Mouse (Mus musculus) ES-Bruce4 (cell line): ENCODE data around the gene Gm28048. TPM values are rescaled to one million over a fixed set of nuclear protein-coding genes. Genes with fewer than 3 reads are reported as not detected.

Experiments used
- H3K27ac ChIP-seq: 2 replicates; pipeline ENCODE4 v1.5.1; 2012; ENCODE audit warnings: low read length, inconsistent platforms; ENCODE audit not compliant: insufficient read depth
- H3K27me3 ChIP-seq: 2 replicates; pipeline ENCODE4 v1.6.1; 2012; ENCODE audit warnings: mild to moderate bottlenecking, low read length, inconsistent platforms; ENCODE audit not compliant: control insufficient read depth, poor library complexity, insufficient read depth, severe bottlenecking
- H3K36me3 ChIP-seq: 2 replicates; pipeline ENCODE4 v1.6.1; 2012; ENCODE audit warnings: inconsistent platforms, mild to moderate bottlenecking, low read length, moderate library complexity; ENCODE audit not compliant: control insufficient read depth, poor library complexity, insufficient read depth, severe bottlenecking
- H3K4me1 ChIP-seq: one replicate; pipeline ENCODE4 v1.8.1; 2011; ENCODE audit warnings: low read length; ENCODE audit not compliant: control insufficient read depth, insufficient read depth
- H3K4me3 ChIP-seq: 2 replicates; pipeline ENCODE4 v1.5.1; 2011; ENCODE audit warnings: low read depth, mild to moderate bottlenecking, low read length
- H3K9ac ChIP-seq: 2 replicates; pipeline ENCODE4 v1.6.1; 2012; ENCODE audit warnings: low read depth, mild to moderate bottlenecking, inconsistent platforms; ENCODE audit not compliant: poor library complexity, severe bottlenecking
- H3K9me3 ChIP-seq: replicated peaks from 2 replicates; pipeline ENCODE4 v1.6.1; 2012; ENCODE audit warnings: mild to moderate bottlenecking, low read length, inconsistent platforms; ENCODE audit not compliant: control insufficient read depth, poor library complexity, insufficient read depth, severe bottlenecking
- CTCF ChIP-seq: IDR thresholded peaks from one replicate; pipeline ENCODE4 v1.8.1; 2011; ENCODE audit warnings: low read depth, low read length
- EP300 ChIP-seq: IDR thresholded peaks from 2 replicates; pipeline ENCODE4 v1.6.1; 2011; ENCODE audit warnings: low read depth, low read length; ENCODE audit not compliant: insufficient read depth
- POLR2A ChIP-seq: IDR thresholded peaks from one replicate; pipeline ENCODE4 v1.8.1; 2011; ENCODE audit warnings: low read length; ENCODE audit not compliant: insufficient read depth
- polyA plus RNA-seq: library from polyadenylated mRNA; stranded (reverse); fragments of >200 nt; gene quantifications from 2 replicates; pipeline ENCODE4 v1.2.4, GENCODE M21; 2011; ENCODE audit warnings: low read depth; ENCODE audit not compliant: missing spikeins, insufficient read depth, insufficient read length

Gm28048 gene
- polyA plus RNA-seq, 1 experiment, result 33.6 TPM

DNA sequence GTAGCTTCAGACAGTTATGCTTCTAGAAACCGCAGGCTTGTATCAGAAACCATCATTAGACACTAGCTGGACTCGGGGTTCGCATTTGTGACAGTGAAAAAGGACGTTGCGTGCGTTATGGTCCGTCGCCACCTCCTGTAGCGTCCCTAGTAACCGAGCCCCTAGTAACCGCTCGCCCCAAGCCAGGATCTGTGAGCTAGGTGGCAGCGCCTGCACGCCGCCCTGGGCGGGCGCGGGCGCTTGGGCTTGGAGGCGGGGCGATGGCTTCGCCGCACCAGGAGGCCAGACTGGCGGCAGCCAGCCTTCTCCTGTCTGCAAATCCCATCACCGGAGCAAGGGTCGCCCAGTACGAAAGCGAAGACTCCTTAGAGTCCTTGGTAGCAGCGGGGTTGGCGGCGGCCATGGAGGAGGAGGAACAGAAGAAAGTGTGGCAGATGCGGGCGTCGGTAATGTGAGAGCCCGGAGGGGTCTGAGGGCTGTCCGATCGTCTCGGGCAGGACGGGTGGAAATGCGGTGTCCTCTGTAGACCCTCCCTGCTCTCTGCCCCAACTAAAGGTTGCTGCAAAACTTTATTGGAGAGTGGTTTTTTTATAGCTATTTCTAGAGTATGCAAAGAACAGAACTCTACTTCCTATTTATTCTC, 26.4 kb upstream of the Gm28048 start:
- TF ChIP-seq POLR2A (no peak), CTCF (no peak), EP300 (0 out of 2 replicates have a peak, but pooled peaks have one; percentile 15)
- H3K27ac ChIP-seq, result peak overlapping the region; percentile 66
- H3K4me3 ChIP-seq, result peak overlapping the region; percentile 75
- H3K27me3 ChIP-seq, result no peaks in the 10 kb centered on the region
- H3K36me3 ChIP-seq, result peaks cover 24% of the 10 kb centered on the region
- H3K9me3 ChIP-seq, result no peaks in the 10 kb centered on the region
- H3K9ac ChIP-seq, result peak overlapping the region; percentile 71
- H3K4me1 ChIP-seq, result no peaks in the 10 kb centered on the region

DNA sequence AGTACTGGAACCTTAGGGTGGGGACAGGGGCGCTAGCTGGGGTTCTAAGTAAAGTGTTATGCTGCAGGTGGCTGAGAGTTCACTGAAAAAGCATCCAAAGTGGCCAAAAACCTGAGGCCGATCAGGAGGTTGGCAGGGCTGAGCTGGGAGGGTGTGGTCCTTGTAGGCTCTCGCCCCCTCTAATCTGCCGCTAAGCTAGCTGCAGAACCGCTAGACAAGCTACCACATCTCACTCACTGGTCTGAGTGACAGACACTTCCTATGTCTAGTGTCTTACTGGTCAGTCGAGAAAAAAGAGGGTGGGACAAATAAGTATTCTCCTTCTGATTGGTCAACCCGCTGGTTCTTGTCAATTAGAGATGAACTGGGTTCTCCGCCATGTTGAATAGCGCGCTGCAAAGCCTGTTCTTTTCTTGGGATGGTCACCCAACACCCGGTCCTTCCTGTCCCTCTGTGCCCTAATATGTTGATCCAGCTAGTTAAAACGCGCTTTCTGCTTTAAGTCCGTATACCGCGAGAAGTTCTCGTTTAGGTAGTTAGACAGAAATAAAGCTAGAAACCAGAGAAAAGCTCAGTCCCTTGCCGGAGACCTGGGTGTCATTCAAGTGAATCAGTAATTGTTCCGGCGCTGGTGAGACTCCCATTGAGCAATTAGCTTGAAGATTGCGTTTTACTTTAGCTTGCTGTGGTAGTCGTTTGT, 25.7 kb upstream of the Gm28048 start, which contains the start of gene Fam161a:
Gene Fam161a (plus strand): TSS at position 51 of the 700 bp plus-strand sequence.
- H3K27me3 ChIP-seq, result no peaks in the 10 kb centered on the region
- H3K9ac ChIP-seq, result peak within 1 kb of the TSS; percentile 71
- H3K4me3 ChIP-seq, result peak within 1 kb of the TSS; percentile 75
- peak within 1 kb of the TSS; percentile 73 for H3K27ac ChIP-seq
- TF ChIP-seq CTCF (no peak), POLR2A (no peak)
- no peaks in the 10 kb centered on the region for H3K9me3 ChIP-seq
- peaks cover 29% of the 10 kb centered on the region for H3K36me3 ChIP-seq
- no peaks in the 10 kb centered on the region for H3K4me1 ChIP-seq

DNA sequence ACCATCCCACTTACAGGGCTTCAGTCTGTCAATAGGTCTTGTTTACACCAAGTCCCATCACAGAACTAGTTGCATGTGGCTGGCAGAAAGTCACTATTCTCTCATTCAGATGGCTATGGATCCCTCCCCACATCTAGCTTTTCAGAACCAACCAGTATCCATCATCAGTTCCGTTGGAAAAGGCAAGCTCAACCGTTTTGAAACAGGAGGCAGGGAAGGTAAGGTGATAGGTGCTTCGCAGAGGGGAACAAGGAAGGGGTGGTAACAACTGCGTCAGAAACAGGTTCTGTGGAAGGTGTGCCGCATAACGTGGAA, 25.2 kb upstream of the Gm28048 start:
- Histone ChIP-seq H3K36me3 (peaks cover 34% of the 10 kb centered on the region), H3K4me3 (peak overlapping the region; percentile 72), H3K4me1 (no peaks in the 10 kb centered on the region), H3K27me3 (no peaks in the 10 kb centered on the region), H3K9me3 (no peaks in the 10 kb centered on the region), H3K9ac (no peak overlapping the region), H3K27ac (peak overlapping the region; percentile 73; the same call in 1 of the 2 replicates)
- no peak for TF ChIP-seq EP300
- TF ChIP-seq CTCF, result no peak
- TF ChIP-seq POLR2A, result no peak

DNA sequence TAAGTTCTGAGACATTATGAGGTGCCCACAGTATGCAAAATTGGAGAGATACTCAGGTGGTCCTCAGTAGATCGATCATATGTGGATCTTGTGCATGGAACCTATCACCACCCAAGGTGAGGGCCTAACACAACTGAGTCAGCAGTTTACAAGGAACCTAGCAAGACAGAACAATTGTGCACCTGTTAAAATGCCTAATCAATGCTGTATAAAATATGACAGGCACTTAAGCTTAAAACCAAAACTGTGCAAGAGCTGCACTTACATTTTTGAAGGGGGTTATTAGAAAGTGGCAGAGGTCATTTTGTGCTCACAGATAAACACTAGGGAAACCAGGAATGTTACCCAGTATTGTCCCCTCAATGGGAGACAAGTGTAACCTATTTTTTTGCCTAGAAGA, 23.4 kb upstream of the Gm28048 start:
- Histone ChIP-seq H3K4me3 (no peak overlapping the region), H3K9ac (no peak overlapping the region), H3K27ac (no peak overlapping the region; the same call in 1 of the 2 replicates), H3K36me3 (peaks cover 53% of the 10 kb centered on the region), H3K27me3 (no peaks in the 10 kb centered on the region), H3K4me1 (no peaks in the 10 kb centered on the region), H3K9me3 (no peaks in the 10 kb centered on the region)
- TF ChIP-seq EP300 (no peak), POLR2A (no peak), CTCF (no peak)

DNA sequence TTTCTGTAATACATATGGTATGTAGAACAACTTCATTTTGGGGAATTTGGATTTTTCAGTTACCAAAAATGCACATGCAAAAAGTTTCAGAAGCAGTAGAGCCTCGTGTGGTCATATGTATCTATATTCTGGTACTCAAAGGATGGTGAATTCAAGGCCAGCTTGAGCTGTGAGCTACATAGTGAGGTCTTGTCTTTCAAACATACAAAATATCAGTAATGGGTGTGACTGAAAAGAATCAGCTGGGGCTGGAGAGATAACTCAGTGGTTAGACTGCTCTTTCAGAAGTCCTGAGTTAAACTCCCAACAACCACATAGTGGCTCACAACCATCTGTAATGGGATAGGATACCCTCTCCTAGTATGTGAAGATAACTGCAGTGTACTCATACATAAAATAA, 16.4 kb upstream of the Gm28048 start:
- Histone ChIP-seq H3K9me3 (no peaks in the 10 kb centered on the region), H3K27ac (no peak overlapping the region), H3K27me3 (no peaks in the 10 kb centered on the region), H3K4me1 (peaks cover 2% of the 10 kb centered on the region), H3K9ac (no peak overlapping the region), H3K36me3 (peaks cover 91% of the 10 kb centered on the region), H3K4me3 (no peak overlapping the region)
- no peak for TF ChIP-seq CTCF
- no peak for TF ChIP-seq POLR2A
- TF ChIP-seq EP300, result no peak

DNA sequence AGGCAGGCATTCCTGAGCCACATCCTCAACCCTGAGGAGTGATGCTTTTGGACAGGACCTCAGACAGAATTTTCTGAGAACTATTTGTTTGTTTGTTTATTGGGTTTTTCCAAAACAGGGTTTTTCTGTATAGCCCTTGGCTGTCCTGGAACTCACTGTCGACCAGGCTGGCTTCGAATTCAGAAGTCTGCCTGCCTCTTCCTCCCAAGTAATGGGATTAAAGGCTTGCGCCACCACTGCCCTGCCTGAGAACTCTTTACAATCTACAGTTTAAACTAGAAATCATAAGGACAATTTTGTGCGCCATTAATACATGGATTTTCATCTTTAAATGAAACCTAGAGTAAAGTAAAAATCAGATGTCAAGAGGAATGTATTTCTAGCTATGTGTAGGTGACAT, 13.6 kb upstream of the Gm28048 start:
- Histone ChIP-seq H3K27me3 (no peaks in the 10 kb centered on the region), H3K4me3 (no peak overlapping the region), H3K27ac (0 out of 2 replicates have a peak overlapping the region, but pooled peaks have one; percentile 36), H3K9me3 (no peaks in the 10 kb centered on the region), H3K4me1 (peaks cover 2% of the 10 kb centered on the region), H3K36me3 (peaks cover 79% of the 10 kb centered on the region), H3K9ac (no peak overlapping the region)
- TF ChIP-seq CTCF (no peak), EP300 (no peak), POLR2A (no peak)
